Mouse (Mus musculus): ENCODE results near the gene Grip2. TPM values are rescaled to one million over a fixed set of nuclear protein-coding genes. Genes with fewer than 3 reads are reported as not detected.

Grip2 gene
- polyA plus RNA-seq, 1 experiment from 2014 or later = not detected

DNA sequence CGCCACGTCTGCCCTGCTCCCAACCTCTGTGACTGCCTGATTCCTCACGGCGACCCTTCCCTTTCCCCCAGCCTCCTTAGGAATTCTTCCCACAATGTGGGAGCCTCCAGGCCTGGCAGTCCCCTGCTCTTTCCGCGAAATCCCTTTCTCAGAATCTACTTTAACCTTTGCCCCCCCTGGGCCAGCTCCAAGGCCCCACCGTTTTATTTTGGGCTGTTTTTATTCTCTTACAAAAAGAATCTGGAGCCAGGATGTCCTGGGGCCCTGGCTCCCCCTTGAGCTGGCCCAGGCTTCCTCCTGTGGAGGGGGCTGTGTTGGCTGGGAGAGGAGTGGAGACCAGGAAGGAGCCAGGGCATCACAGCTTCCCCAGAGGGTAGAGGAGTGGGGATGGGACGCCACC lies 74.2 kb downstream of the Grip2 start:
- peak; percentile 43 for ATAC-seq
- peak; percentile 45; the same call in 1 of the 2 replicates for TF ChIP-seq EP300 (IDR thresholded peaks at IDR 0.05; ENCODE audit: low read depth)
- no peak for TF ChIP-seq CTCF (IDR thresholded peaks at IDR 0.05; ENCODE audit: low read depth)
- H3K36me3 ChIP-seq (replicated peaks; ENCODE audit: insufficient read depth, low read length) = peaks cover 65% of the 10 kb centered on the region
- no peaks in the 10 kb centered on the region for H3K27me3 ChIP-seq (ENCODE audit: insufficient read depth, low read length)
- H3K4me1 ChIP-seq (ENCODE audit: insufficient read depth) = 0 out of 2 replicates have a peak, but pooled peaks cover 2% of the 10 kb centered on the region
- 63% methylated on average over 8 of the region's 8 CpGs for WGBS (ENCODE audit: insufficient replicate concordance)
- H3K27ac ChIP-seq (ENCODE audit: low read depth) = 0 out of 2 replicates have a peak overlapping the region, but pooled peaks have one; percentile 34
- H3K9me3 ChIP-seq (ENCODE audit: low read length) = no peaks in the 10 kb centered on the region
- H3K4me3 ChIP-seq (ENCODE audit: low read depth, low read length) = no peak overlapping the region
- no peak overlapping the region for H3K9ac ChIP-seq (replicated peaks)
- no peak overlapping the region for H3K4me2 ChIP-seq (ENCODE audit: low read depth, low read length)
- peak; percentile 38 for DNase-seq

DNA sequence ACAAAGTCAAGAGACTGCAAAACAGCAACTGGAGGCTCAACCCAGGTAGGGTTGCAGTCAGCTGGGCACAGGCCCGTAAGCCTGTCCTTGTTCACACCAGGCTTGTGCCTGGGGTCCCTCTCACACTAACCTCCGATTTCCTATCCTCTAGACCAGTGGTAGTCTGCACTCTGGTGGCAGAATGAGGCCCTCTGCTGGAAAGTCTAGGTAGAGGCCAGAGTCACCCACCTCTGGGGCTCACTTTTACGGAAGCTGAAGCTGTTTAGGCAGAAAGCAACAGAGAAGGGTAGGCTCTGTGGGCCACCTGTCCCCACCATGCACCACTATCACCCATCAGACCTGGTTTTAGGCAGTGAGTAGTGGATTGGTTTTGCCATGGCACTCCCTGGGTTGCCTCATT lies 76.1 kb downstream of the Grip2 start:
- Histone ChIP-seq H3K4me3 (ENCODE audit: low read depth, low read length) (no peak overlapping the region), H3K4me1 (ENCODE audit: insufficient read depth) (0 out of 2 replicates have a peak, but pooled peaks cover 2% of the 10 kb centered on the region), H3K9me3 (ENCODE audit: low read length) (no peaks in the 10 kb centered on the region), H3K36me3 (replicated peaks; ENCODE audit: insufficient read depth, low read length) (peaks cover 62% of the 10 kb centered on the region), H3K27me3 (ENCODE audit: insufficient read depth, low read length) (no peaks in the 10 kb centered on the region), H3K9ac (replicated peaks) (no peak overlapping the region), H3K4me2 (ENCODE audit: low read depth, low read length) (no peak overlapping the region), H3K27ac (ENCODE audit: low read depth) (no peak overlapping the region)
- TF ChIP-seq CTCF (IDR thresholded peaks at IDR 0.05; ENCODE audit: low read depth) (peak; percentile 52), EP300 (IDR thresholded peaks at IDR 0.05; ENCODE audit: low read depth) (no peak)
- 71% methylated on average over 3 of the region's 3 CpGs for WGBS (ENCODE audit: insufficient replicate concordance)
- no peak for ATAC-seq
- no peak for DNase-seq

DNA sequence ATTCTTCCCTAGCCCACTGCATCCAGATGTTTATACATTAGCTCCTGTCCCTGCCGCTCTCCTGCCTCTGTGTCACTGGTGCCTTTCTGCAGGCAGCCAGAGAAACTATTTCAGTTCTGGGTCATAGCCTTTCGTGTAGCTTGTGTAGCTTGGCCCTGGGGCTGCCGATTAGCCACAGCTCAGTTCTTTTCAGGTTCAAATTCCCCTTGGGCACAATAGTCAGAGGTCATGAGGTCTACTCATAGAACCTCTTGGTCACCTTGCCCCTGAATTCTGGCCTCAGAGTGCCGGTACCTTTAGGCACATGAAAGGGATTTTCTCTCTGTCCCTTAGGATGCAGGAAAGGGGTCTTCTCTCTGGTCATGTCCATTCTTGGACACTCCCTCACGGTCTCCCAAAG lies 80.3 kb downstream of the Grip2 start:
- Histone ChIP-seq H3K4me2 (ENCODE audit: low read depth, low read length) (no peak overlapping the region), H3K27ac (ENCODE audit: low read depth) (no peak overlapping the region), H3K27me3 (ENCODE audit: insufficient read depth, low read length) (no peaks in the 10 kb centered on the region), H3K9ac (replicated peaks) (no peak overlapping the region), H3K4me3 (ENCODE audit: low read depth, low read length) (no peak overlapping the region), H3K4me1 (ENCODE audit: insufficient read depth) (no peaks in the 10 kb centered on the region), H3K36me3 (replicated peaks; ENCODE audit: insufficient read depth, low read length) (peaks cover 67% of the 10 kb centered on the region), H3K9me3 (ENCODE audit: low read length) (no peaks in the 10 kb centered on the region)
- no peak for DNase-seq
- 80% methylated on average over 5 of the region's 5 CpGs for WGBS (ENCODE audit: insufficient replicate concordance)
- no peak for TF ChIP-seq CTCF (IDR thresholded peaks at IDR 0.05; ENCODE audit: low read depth)
- no peak for ATAC-seq

DNA sequence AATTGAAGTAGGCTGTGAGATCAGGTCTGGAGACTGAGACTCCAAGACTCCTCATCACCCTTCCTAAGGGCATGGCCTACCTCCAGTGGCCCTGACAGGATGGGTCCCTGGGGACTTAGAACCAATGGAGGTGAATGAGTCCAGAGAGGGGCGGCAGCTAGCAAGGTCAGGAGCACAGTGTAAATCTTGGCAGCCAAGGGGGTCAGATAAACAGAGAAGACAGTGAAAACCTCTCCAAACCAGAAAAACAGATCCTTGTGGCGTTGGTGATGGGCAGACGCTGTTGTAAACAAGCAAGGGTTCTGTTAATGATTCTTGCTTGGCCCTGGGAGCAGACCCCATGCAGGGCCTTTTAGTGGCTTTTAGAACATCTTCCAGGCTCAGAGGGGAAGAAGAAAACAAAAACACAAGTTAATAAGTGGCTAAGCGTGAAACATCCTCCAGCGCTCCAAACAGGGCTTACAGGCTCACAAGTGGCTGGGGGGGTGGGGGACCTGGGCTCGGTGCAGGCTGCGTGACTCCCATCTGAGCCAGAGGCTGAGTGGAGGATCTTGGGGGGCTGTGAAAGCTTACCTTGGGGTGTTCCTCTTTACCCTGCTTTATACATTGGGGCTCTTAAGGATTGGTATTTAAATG lies 81.0 kb downstream of the Grip2 start:
- no peak for DNase-seq
- H3K4me1 ChIP-seq (ENCODE audit: insufficient read depth) = no peaks in the 10 kb centered on the region
- H3K36me3 ChIP-seq (replicated peaks; ENCODE audit: insufficient read depth, low read length) = peaks cover 69% of the 10 kb centered on the region
- no peak overlapping the region for H3K9ac ChIP-seq (replicated peaks)
- 84% methylated on average over 7 of the region's 7 CpGs for WGBS (ENCODE audit: insufficient replicate concordance)
- H3K9me3 ChIP-seq (ENCODE audit: low read length) = no peaks in the 10 kb centered on the region
- H3K4me3 ChIP-seq (ENCODE audit: low read depth, low read length) = no peak overlapping the region
- H3K4me2 ChIP-seq (ENCODE audit: low read depth, low read length) = no peak overlapping the region
- no peak overlapping the region for H3K27ac ChIP-seq (ENCODE audit: low read depth)
- no peak for ATAC-seq
- no peak for TF ChIP-seq CTCF (IDR thresholded peaks at IDR 0.05; ENCODE audit: low read depth)
- no peak for TF ChIP-seq EP300 (IDR thresholded peaks at IDR 0.05; ENCODE audit: low read depth)
- H3K27me3 ChIP-seq (ENCODE audit: insufficient read depth, low read length) = no peaks in the 10 kb centered on the region

DNA sequence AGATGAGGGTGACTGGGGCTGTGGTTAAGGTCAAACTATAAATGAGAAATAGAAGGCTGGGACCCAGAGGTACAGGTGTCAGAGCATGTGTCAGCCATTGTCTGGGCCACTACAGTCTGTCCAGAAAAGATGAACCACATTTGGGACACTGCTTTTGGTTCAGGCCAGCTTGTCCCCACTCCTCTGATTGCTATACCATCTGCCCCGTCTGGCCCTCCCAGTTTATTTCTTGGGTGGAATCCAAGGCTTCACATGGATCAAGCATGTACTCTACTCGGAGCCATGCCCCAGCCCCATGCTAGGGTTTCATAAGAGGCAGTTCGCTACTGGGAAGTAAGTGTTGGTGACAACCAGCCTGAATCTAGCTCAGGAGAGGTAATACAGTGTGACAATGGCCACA lies 81.8 kb downstream of the Grip2 start:
- ATAC-seq (no peak), DNase-seq (no peak)
- Histone ChIP-seq H3K4me1 (ENCODE audit: insufficient read depth) (no peaks in the 10 kb centered on the region), H3K27me3 (ENCODE audit: insufficient read depth, low read length) (no peaks in the 10 kb centered on the region), H3K27ac (ENCODE audit: low read depth) (no peak overlapping the region), H3K4me3 (ENCODE audit: low read depth, low read length) (no peak overlapping the region), H3K36me3 (replicated peaks; ENCODE audit: insufficient read depth, low read length) (peaks cover 63% of the 10 kb centered on the region), H3K9ac (replicated peaks) (no peak overlapping the region), H3K9me3 (ENCODE audit: low read length) (no peaks in the 10 kb centered on the region), H3K4me2 (ENCODE audit: low read depth, low read length) (no peak overlapping the region)
- TF ChIP-seq CTCF (IDR thresholded peaks at IDR 0.05; ENCODE audit: low read depth) = no peak
- 75% methylated on average over 3 of the region's 3 CpGs for WGBS (ENCODE audit: insufficient replicate concordance)

DNA sequence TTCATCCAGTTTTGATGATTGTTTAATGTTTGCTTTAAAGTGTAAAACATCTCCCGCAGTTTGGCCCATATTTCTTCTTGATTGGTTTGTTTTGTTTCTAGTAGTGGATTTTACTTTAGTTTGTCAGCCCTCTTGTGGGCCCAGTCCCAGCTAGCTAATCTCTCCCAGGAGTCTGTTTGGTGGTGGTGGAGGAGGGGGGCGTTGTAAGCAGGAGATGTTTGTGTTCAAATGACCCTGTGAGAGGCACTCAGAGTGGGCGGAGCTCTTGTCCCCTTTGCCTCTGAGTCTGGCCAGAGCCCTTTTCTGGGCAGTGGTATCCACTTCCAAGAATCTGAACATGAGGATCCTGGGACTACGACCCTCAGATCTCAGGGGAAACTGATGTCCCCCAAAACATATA lies 83.2 kb downstream of the Grip2 start:
- H3K36me3 ChIP-seq (replicated peaks; ENCODE audit: insufficient read depth, low read length) = peaks cover 66% of the 10 kb centered on the region
- H3K27me3 ChIP-seq (ENCODE audit: insufficient read depth, low read length) = no peaks in the 10 kb centered on the region
- H3K4me2 ChIP-seq (ENCODE audit: low read depth, low read length) = no peak overlapping the region
- DNase-seq (no peak), ATAC-seq (no peak)
- no peaks in the 10 kb centered on the region for H3K9me3 ChIP-seq (ENCODE audit: low read length)
- no peak overlapping the region for H3K9ac ChIP-seq (replicated peaks)
- no peak for TF ChIP-seq EP300 (IDR thresholded peaks at IDR 0.05; ENCODE audit: low read depth)
- no peak for TF ChIP-seq CTCF (IDR thresholded peaks at IDR 0.05; ENCODE audit: low read depth)
- no peak overlapping the region for H3K27ac ChIP-seq (ENCODE audit: low read depth)
- H3K4me1 ChIP-seq (ENCODE audit: insufficient read depth) = no peaks in the 10 kb centered on the region
- H3K4me3 ChIP-seq (ENCODE audit: low read depth, low read length) = no peak overlapping the region
- 71% methylated on average over 4 of the region's 4 CpGs for WGBS (ENCODE audit: insufficient replicate concordance)
